Mouse (Mus musculus) layer of hippocampus, postnatal 14 days (tissue): Measurements from ENCODE around the gene Mmachc. TPM values are rescaled to one million over a fixed set of nuclear protein-coding genes. Genes with fewer than 3 reads are reported as not detected.
A peak's percentile ranks its signal among the peaks of the same experiment; 100 is the strongest.

Source experiments
- DNase-seq, 2 experiments: peaks; one replicate each; pipeline ENCODE4 v3.0.0; 2021 to 2022; ENCODE audit warnings: low spot score in 2 of 2, mixed read lengths in 1 of 2
- long read RNA-seq, 2 experiments: library from polyadenylated mRNA; stranded (forward); transcript quantifications; one replicate each; pipeline ENCODE4 v2.0.0; 2021
- total RNA-seq, 2 experiments: library from RNA; stranded (reverse); gene quantifications; 2 replicates each; pipeline ENCODE4 v1.2.3; 2021

Mmachc gene
- 10 to 100 TPM; 16.0 to 19.0 TPM for total RNA-seq
- long read RNA-seq, experiment 1, transcript Mmachc-201 (4 exons, 2,106 nt) = major isoform, 8 of 10 reads
- long read RNA-seq, experiment 1, partial matches to known transcripts = 0 of 10 reads
- long read RNA-seq, experiment 1, other reads (novel, unspliced or antisense) = 2 of 10 reads
- long read RNA-seq, experiment 2, transcript Mmachc-201 (4 exons, 2,106 nt) = major isoform, 8 of 14 reads
- long read RNA-seq, experiment 2, partial matches to known transcripts = 0 of 14 reads
- long read RNA-seq, experiment 2, other reads (novel, unspliced or antisense) = 6 of 14 reads

DNA sequence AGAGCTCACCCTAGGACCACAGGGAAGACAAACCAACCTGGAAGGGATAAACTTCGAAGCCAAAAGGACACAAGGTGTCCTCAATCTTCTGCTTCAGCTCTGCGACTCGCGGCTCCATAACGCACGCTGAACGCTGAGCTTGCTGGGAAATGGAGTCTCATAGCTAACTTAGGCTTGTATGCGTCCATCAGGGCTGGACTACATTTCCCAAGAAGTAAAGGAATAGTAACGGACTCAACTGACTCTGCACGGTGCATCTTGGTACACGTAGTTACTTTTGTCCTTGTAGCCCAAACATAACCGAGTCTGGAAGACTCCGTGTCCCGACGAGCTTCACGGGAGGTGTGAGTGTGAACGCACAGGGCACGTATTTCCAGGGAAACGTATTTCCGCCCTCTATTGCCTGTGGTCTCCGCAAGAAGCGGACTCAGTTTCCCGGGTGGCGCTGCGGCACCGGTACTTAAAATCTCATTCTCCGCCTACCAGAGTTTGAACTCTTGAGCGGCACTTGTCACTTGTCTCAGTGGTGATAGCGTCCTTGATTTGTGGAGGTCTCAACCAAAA lies at the start of gene Mmachc, which contains the start of gene Ccdc163:
Gene Mmachc (minus strand): TSS at position 206 of the 564 bp plus-strand sequence.
Gene Ccdc163 (plus strand): TSS at position 309 of the 564 bp plus-strand sequence.
- DNase-seq = peak; percentile 89 to 98

DNA sequence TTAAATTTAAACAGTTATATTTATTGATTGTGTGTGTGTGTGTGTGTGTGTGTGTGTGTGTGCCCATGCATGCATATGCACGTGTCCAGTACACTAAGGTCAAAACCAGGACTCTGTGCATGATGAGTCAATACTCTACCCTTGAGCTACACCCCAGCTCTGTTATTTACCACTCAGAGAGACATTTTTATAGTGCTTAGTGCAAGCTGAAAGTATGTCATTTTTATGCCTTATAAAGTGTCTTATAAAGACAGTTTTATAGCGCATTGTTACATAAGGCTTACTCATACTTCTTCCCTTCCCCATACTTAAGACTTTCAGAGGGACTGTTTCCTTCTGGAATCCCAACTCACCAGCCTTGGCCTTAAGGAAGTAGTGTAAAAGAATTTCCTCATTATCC lies 41.5 kb upstream of the Mmachc start:
- DNase-seq = no peak

DNA sequence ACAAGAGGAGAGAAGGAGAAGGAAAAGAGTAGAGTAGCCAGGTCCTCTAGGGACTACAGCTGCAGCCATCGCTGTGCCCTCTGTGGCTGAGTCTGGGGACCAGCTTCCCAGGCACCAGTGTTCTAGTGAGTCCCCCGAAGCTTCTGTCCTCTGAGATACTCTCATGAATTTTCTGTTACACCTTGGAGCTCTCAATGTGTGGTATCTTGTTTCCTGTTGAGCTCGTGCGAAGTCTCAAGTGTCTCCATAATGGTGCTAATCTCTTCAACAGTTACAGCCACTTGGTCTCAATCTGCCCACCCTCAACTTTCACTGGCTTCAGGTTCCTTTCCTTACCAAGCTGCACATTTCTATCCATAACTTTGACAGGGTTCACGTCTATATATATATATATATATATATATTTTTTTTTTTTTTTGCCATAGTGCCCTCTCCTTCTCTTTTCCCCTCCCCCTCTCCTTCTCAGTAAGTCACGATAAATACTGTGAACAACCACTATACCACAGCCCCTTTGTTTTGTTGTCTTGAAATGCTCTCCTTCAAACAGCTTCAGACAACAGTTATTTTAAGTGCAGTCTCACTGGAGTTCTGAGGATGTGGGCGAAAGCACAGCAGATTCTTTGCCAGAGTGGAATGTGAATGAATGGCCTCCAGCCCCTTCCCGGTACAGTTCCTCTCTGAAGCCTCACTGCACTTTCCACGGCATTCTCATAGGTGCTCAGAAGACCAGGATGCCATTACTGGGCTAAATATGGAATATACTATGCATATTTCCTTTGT lies 31.0 kb upstream of the Mmachc start:
- no peak for DNase-seq

DNA sequence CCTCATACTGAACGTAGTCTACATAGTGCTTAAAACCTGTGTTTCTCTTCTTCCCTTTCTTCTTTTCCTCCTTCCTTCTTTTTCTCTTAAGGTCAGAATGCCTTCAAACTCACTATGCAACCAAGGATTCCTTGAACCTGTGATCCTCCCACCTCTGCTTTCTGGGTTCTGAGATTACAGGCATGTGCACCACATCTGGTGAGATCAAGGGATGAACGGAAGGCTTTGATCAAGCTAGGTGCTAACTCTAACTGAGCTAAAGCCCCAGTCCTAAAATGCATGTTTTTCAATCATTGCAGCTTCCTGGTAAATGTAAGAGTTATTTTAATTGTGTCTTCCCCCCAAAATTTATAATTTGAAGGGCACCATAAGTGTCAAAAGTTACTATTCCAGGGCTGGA lies 26.8 kb upstream of the Mmachc start:
- DNase-seq = no peak

DNA sequence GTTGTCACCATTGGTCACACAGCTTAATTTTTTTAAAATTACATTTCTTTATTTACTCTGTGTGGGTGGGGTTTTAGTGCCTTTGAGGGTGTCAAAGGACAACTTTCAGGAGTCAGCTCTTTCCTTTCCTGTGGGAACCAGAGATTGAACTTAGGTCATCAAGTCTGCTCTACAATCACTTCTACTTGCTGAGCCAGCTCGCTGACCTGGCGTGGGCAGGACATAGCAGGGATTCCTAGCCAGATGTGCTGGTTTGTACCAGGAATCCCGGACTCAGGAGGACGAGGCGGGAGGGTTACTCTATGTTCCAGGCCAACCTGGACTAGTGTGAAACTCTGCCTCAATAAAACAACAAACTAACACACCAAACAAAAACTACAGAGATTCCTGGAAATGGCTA lies 24.1 kb upstream of the Mmachc start:
- DNase-seq = no peak

DNA sequence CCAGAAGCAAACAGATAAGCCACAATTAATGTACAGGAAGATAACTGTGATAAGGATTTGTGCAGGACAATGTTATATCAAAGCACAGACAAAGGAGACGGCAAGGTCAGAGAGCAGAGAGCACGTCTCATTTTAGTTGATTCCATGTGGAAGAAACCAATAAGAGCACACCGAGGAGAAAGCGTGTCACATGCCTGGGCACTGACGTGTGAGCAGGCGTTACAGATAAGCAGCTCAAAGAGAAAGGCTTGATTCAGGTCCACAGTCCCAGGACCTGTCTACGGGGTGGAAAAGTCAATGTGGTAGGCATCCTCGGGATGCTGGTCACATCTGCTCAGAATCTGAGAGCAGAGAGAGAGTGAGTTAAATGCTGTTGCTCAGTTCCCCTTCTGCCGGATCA lies 22.9 kb upstream of the Mmachc start:
- DNase-seq = no peak

DNA sequence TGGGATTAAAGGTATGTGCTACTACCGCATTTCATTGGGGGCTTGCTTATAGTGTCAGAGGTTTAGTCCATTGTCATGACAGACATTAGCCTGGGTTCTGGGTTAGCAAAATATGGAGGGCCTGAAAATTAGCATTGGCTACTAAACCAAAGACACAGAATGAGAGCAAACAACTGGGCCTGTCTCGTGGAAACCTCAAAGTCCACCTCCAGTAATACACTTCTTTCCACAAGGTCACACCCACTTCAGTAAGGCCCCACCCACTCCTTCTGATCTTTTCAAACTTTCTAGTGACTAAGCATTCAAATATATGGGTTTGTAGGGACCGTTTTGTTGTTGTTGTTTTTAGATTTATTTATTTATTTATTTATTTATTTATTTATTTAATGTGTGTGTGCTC lies 21.3 kb upstream of the Mmachc start:
- no peak for DNase-seq

DNA sequence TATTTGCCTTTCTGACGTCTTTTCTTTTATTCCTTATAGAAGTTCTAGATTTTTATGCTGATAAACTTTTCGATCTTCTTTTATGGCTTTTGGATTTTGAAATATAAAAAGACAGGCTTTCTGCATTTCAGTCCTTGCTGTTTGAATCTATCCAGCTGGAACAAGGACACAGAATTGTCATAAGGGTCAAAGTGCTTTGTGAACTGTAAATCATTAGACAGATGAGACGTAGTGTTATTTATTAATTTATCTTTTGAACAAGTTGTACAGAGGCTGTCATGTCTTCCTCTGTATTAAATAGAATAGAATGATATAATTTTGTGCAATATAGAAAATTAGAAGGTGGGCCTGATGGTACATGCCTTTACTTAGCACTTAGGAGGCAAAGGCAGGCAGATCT lies 19.2 kb upstream of the Mmachc start:
- no peak for DNase-seq

DNA sequence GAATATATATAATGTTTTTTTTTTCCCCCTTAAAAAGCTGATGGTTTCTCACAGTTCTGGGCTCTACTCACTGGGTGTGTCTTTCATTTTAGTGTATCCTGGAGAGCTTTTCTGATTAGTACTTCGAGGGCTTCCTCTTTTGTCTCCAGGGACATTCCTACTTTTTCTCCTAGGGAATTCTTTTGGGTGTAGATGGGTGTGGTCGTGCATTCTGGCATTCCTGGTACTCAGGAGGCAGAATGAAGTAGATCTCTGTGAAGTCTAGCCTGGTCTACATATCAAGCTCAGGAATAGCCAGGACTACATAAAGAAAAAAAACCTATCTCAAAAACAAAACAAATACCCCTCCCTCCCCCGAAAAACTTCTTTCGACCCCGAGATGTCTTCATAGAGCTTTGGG lies 17.2 kb upstream of the Mmachc start:
- no peak for DNase-seq

DNA sequence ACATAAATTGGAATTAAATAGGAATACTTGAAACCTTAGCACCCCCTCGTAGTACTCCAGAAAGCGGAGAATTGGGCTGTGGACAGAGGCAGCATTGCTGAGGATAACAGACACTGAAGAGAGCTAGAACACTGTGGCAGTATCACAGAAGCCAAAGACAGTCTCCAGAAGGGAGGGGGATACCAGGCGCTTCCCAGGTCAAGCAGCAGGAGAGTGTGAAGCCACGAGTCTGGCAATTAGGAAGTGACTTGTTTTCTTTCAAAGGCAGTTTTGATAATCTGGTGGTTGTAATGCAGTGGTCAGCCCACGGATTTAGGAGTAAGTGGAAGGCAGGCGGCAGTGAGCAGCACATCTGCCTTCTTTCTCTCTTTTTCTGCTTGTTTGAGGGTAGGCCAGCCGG lies 14.0 kb upstream of the Mmachc start:
- no peak for DNase-seq

DNA sequence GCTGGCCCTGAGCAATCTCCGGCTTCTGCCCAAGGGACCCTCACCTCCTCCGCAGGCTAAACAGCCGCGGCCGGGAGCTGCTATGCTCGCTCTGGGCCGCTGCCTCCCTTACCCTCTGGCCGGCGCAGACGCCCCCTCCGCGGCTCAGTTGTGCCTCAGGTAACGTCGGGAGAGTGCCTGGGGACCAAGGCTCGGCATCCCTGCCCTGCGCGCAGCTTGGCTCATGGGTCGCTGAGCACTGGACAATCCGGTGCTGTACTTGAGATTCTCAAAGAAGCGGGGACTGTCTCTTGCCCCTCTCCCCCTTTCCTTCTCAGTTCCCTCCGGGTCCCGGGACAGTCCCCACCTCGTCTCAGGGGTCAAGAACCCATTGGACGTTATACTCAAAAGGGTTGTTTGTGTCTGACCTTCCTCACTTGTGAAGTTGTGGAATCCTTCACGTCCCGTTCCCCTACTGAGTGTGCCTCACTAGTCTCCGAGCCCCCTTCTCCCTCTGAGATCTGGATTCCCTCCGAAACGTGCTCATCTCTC lies 13.0 kb upstream of the Mmachc start:
- no peak for DNase-seq

DNA sequence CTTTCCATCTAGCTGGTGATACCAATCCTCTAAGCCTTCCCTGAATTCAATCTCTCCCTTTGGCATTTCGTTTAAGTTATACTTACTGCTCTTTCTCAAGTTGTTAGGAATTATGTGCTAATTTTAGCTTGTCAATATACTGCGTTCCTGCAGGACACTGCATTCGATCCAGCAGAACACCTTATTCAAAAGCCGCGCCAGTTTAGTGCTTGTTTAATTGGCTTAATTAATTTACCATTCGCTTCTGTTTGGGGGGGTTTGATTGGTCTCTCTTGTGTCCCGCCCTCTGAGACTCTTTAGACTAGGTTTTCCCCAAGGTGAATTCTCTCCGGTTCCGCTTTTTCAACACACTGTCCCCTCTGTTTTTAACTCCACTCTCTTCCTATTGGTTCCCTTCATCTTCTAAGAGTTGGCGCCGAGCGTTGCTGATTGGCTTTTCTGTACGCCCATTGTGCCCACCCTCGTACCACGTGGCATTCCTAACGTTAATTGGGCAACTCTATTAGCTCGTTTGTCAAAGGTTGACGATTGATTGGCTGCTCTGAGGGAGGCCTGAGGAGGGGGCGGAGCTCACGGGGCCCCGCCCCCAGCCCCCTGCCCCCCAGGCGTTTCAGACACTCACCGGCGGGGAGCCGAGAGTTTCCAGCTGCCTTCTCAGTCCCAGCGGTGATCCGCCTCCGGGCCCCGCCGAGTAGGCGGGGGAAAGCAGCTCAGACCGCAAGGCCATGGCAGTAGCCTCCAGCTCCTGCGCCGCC lies 12.3 kb upstream of the Mmachc start, which contains the start of gene Tesk2:
Gene Tesk2 (plus strand): TSS at position 606 of the 755 bp plus-strand sequence.
- peak; percentile 86 to 98 for DNase-seq

DNA sequence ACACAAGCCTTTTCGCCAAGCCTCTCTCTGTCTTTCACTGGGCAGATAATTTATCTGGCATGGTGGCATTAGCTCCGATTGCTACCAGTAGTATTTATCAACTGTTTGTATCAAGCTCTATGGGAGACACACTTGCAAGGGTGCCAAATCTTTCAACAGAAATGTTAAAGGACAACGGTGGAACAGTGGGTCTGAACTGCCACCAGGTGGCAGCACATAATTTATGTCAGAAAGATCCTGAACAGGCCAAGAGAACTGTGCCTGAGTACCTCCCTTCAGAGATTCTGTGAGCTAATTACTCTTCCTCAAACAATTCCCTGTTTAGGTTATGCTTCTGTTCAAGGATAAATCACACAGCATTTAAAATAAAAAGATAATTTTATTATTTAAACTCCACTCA lies 11.2 kb upstream of the Mmachc start:
- DNase-seq = peak; percentile 50 to 80

DNA sequence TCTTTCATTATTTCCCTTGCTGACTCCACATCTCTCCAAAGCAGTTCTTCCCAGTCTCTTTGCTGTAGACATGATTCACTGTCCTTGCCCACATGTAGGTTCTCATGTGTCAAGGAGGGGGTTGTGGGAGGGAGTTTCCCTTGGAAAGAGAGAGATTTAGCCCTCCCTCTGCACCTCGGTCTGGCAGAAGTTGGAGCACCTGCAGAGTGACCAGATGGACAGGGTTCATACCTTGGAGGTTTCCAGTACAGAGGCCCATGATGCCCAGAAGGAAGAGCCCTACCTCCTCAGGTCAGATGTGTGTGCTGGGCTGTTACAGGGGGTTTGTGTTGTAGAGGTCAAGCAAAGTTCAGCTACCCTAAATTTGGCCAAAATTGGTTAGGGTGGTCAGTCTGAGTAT lies 4.3 kb upstream of the Mmachc start:
- DNase-seq = no peak

DNA sequence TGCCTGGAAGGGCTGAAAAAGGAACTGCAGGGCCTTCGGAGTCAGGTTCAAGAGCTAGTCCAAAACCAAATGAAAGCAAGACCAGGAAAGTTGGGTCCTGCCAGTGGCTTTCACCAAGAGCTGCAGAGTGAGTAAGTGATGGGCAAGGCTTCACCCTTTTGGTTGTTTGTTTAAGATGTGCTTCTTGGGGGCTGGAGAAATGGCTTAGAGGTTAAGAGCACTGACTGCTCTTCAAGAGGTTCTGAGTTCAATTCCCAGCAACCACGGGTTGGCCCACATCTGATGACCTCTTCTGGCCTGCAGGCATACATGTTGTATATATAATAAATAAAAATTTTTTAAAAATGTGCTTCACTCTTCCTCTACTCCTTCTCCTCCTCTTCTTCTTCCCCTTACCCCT lies 1.9 kb upstream of the Mmachc start:
- no peak for DNase-seq

DNA sequence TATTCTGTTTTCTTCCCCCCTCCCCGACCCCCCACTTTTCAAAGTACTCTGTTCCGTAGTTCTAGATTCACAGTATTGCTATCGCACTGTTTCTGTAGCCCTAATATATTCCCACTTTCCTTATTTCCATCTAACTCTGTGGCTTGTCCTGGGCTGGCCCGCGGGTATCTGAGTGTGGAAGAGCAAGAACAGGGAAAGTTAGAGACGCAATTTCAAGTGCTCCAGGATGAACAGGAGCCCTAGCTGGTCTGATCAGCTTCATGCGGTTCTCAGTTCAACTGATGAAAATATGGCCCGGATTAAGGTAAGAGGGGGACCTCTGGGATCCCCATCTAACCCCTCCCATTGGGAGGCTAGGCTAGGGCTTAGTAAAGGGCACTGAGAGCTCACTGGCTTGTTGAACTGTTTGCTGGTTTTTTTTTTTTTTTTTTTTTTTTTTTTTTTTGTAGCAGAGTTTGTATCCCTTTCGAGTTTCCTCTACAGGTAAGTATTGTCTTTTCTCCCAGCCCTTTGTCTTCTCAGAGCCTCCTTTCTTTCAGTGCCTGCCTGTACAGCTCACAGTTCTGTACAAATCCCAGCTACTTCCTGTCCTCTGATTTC lies 685 bp upstream of the Mmachc start:
- no peak for DNase-seq

DNA sequence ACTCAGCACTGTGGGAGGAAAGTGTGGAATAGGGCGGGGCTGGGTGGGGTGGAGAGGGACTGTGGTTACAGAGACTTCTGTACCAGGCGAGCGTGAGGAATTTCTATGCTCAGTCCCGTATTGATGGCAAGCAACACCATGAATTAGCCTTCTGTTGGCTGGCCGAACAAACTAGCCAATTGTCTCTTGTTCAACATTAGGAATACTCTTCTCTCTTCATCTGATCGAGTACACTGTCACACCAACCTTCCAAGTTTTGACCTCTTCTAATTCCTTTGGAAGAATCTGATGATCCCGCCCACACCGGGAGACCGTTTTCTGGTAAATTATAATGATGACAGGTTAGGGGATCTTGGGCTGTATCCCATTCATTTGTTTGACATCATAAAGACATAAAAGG lies 540 bp downstream of the Mmachc start:
- peak in 1 of 2 experiments; percentile 39 for DNase-seq

DNA sequence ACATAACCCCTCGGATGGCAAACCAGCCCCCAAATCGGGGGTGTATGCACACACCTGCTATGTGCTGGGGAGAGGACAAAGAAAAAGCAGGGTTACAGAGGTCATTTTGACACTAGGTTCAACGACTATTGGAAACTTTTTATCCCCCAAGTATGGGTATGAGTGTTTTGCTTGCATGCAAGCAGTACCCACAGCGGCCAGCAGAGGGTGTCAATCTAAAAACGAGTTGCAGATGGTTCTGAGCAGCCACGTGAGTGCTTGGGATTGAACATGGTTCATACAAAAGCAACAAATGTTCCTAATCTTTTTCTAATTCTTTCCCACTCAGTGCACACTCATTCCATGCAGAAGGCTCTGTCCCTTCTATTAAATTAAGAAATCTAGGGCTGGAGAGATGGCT lies 4.4 kb downstream of the Mmachc start:
- DNase-seq = peak; percentile 50 to 54

DNA sequence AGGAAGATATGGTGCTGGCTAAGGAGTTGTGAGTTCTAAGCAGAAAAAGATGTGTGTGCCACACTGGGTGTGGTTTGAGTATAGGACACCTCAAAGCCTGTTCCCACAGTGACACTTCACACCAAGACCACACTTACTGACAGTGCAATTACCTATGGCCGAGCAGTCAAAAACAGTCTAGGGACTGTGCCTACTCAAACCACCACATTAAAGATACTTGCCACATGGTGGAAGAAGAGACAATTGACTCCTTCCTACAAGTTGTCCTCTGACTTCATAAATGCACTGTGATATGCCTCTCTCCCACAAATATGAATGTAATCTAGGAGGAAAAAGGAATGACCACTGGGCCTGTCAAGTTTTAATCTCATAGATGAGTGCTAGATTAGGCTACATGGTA lies 7.2 kb downstream of the Mmachc start:
- DNase-seq = no peak

DNA sequence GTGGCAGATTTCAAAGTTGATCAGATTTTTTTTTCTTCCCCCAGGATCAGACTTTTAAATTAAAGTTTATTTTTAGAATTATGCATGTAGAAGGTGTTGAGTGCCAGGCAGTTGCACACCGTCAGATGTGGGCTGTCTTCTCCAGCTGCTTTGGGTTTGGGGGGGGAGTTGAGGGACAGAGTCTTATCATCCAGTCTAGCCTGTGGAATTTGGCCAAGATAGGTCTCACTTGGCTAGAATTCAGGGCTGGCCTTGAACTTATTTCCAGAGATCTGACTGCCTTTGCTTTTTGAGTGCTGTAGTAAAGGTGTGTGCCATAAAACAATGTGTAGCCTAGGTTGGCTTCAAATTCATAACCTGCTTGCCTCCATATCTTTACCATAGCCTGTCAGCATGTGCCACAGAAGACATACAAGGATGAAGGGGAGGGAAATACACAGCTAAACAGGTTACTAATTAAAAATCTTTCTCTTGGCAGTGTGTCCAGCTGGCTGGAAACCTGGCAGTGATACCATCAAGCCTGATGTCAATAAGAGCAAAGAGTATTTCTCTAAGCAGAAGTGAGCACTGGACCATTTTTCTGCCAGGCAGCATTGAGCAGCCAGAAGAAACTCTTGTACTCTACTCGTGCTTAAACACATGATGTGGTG lies 9.4 kb downstream of the Mmachc start:
- DNase-seq = no peak
